Mouse (Mus musculus) lung, postnatal 0 days (tissue): Measurements from ENCODE around the gene Sun5. TPM values are rescaled to one million over a fixed set of nuclear protein-coding genes. Genes with fewer than 3 reads are reported as not detected.
A peak's percentile ranks its signal among the peaks of the same experiment; 100 is the strongest.

ENCODE experiments used
- ATAC-seq: fragments of 200-750 bp; cut with Nextera tagmentation; 2 replicates; pipeline ENCODE4 v1.8.0; 2017; ENCODE audit warnings: moderate library complexity
- DNase-seq: peaks from one replicate; pipeline ENCODE4 v3.0.0-alpha.2; 2016; ENCODE audit warnings: low spot score
- H3K27ac ChIP-seq: fragments of 300-500 bp; sonication (generic); 2 replicates; pipeline ENCODE4 v1.5.1; 2014; ENCODE audit warnings: antibody characterized with exemption, mild to moderate bottlenecking, low read length, mixed read lengths
- H3K27me3 ChIP-seq: fragments of 300-500 bp; sonication (generic); replicated peaks from 2 replicates; pipeline ENCODE4 v1.6.1; 2014; ENCODE audit warnings: low read length, mixed read lengths; ENCODE audit not compliant: insufficient read depth
- H3K36me3 ChIP-seq: fragments of 300-500 bp; sonication (generic); 2 replicates; pipeline ENCODE4 v1.6.1; 2014; ENCODE audit warnings: low read length, mixed read lengths; ENCODE audit not compliant: insufficient read depth
- H3K4me1 ChIP-seq: fragments of 300-500 bp; sonication (generic); 2 replicates; pipeline ENCODE4 v1.6.1; 2014; ENCODE audit warnings: antibody characterized with exemption, low read depth, low read length, mixed read lengths; ENCODE audit not compliant: insufficient read depth
- H3K4me2 ChIP-seq: fragments of 300-500 bp; sonication (generic); replicated peaks from 2 replicates; pipeline ENCODE4 v1.6.1; 2014; ENCODE audit warnings: low read depth, mild to moderate bottlenecking, low read length, moderate library complexity, mixed read lengths
- H3K4me3 ChIP-seq: fragments of 300-500 bp; sonication (generic); 2 replicates; pipeline ENCODE4 v1.5.1; 2014; ENCODE audit warnings: low read depth, low read length
- H3K9ac ChIP-seq: fragments of 300-500 bp; sonication (generic); replicated peaks from 2 replicates; pipeline ENCODE4 v1.6.1; 2014; ENCODE audit warnings: low read depth, mild to moderate bottlenecking
- H3K9me3 ChIP-seq: fragments of 300-500 bp; sonication (generic); 2 replicates; pipeline ENCODE4 v1.6.1; 2016; ENCODE audit warnings: low read length, mixed read lengths
- CTCF ChIP-seq: IDR thresholded peaks from 2 replicates; pipeline ENCODE4 v1.5.1; 2016; ENCODE audit warnings: antibody characterized with exemption, mild to moderate bottlenecking
- EP300 ChIP-seq: IDR thresholded peaks from 2 replicates; pipeline ENCODE4 v1.6.1; 2016; ENCODE audit warnings: antibody characterized with exemption, mild to moderate bottlenecking, control low read depth
- WGBS: fragments of 180-500 bp; shearing (Covaris S2); extraction: QIAGEN DNeasy Blood & Tissue Kit; methylation state at CpG from one replicate; pipeline ENCODE4 v1.1.7; 2014; 5-methylcytosine and 5-hydroxymethylcytosine counted together
- polyA plus RNA-seq: library from polyadenylated mRNA; unstranded; fragments of >200 nt; fragmentation: Nextera tagmentation; extraction: Ambion mirVana; gene quantifications from 2 replicates; pipeline ENCODE4 v1.2.1, GENCODE M21; 2015

Gene Sun5
- polyA plus RNA-seq: not detected in 2 replicates

GRCm38 (mm10) chr2:153870984-153871383, at the start of gene Sun5:
TSS of gene Sun5 (minus strand) at chr2:153871084.
- no peak for TF ChIP-seq CTCF
- no peak for TF ChIP-seq EP300
- no peak within 1 kb of the TSS for H3K4me2 ChIP-seq
- no peak within 1 kb of the TSS for H3K27ac ChIP-seq
- H3K4me1 ChIP-seq: no peaks in the 10 kb centered on the region
- H3K36me3 ChIP-seq: no peaks in the 10 kb centered on the region
- 86% methylated on average over 4 of the region's 4 CpGs for WGBS
- no peak within 1 kb of the TSS for H3K9ac ChIP-seq
- no peaks in the 10 kb centered on the region for H3K27me3 ChIP-seq
- no peak within 1 kb of the TSS for H3K4me3 ChIP-seq
- DNase-seq (no peak), ATAC-seq (no peak)
- H3K9me3 ChIP-seq: no peaks in the 10 kb centered on the region

- 72% methylated on average over 8 of the region's 8 CpGs for WGBS
- DNase-seq: no peak
Observed at GRCm38 (mm10) chr2:153917930-153918329, 47.0 kb upstream of the Sun5 start, which contains the start of gene Bpifb3. TSS of gene Bpifb3 (plus strand) at chr2:153918230.

GRCm38 (mm10) chr2:153914151-153914550, 43.3 kb upstream of the Sun5 start:
- ATAC-seq: 0 out of 2 replicates have a peak, but pooled peaks have one; percentile 21
- no peak for DNase-seq
- no peak overlapping the region for H3K9ac ChIP-seq
- TF ChIP-seq CTCF: no peak
- no peak for TF ChIP-seq EP300
- H3K4me2 ChIP-seq: no peak overlapping the region
- no peaks in the 10 kb centered on the region for H3K4me1 ChIP-seq
- H3K9me3 ChIP-seq: no peaks in the 10 kb centered on the region
- H3K36me3 ChIP-seq: no peaks in the 10 kb centered on the region
- H3K27ac ChIP-seq: no peak overlapping the region
- no peaks in the 10 kb centered on the region for H3K27me3 ChIP-seq
- 52% methylated on average over 5 of the region's 5 CpGs for WGBS
- no peak overlapping the region for H3K4me3 ChIP-seq

More at GRCm38 (mm10) chr2:153917930-153918329, 47.0 kb upstream of the Sun5 start, which contains the start of gene Bpifb3:
- TF ChIP-seq EP300 (no peak), CTCF (no peak)
- Histone ChIP-seq H3K4me1 (no peaks in the 10 kb centered on the region), H3K36me3 (no peaks in the 10 kb centered on the region), H3K4me3 (no peak within 1 kb of the TSS), H3K4me2 (no peak within 1 kb of the TSS), H3K9me3 (no peaks in the 10 kb centered on the region), H3K9ac (no peak within 1 kb of the TSS), H3K27ac (no peak within 1 kb of the TSS), H3K27me3 (no peaks in the 10 kb centered on the region)
- no peak for ATAC-seq

DNA sequence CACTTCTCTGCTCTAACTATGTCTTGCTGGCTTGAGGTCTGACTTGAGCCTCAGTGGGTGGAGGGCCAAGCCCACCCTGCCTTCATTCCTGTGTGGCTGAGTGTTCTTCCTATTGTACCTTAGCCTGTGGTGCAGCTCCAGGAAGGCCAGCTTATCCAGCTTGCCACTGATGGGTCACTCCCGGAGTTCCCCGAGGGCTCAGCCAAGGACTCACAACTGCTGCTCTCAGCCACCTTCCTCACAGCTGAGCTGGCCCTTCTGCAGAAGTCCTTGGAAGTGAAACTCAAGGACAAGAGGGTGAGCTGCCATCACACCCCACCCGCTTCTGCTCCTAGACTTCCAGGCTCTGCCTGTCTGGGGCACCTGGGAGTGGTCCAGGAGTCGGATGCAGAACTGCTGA, 35.7 kb upstream of the Sun5 start:
- Histone ChIP-seq H3K27me3 (no peaks in the 10 kb centered on the region), H3K36me3 (no peaks in the 10 kb centered on the region), H3K9me3 (no peaks in the 10 kb centered on the region), H3K9ac (no peak overlapping the region), H3K4me2 (no peak overlapping the region), H3K27ac (no peak overlapping the region), H3K4me1 (no peaks in the 10 kb centered on the region), H3K4me3 (no peak overlapping the region)
- DNase-seq: no peak
- WGBS: 80% methylated on average over 4 of the region's 4 CpGs
- no peak for ATAC-seq
- TF ChIP-seq EP300 (no peak), CTCF (no peak)

DNA sequence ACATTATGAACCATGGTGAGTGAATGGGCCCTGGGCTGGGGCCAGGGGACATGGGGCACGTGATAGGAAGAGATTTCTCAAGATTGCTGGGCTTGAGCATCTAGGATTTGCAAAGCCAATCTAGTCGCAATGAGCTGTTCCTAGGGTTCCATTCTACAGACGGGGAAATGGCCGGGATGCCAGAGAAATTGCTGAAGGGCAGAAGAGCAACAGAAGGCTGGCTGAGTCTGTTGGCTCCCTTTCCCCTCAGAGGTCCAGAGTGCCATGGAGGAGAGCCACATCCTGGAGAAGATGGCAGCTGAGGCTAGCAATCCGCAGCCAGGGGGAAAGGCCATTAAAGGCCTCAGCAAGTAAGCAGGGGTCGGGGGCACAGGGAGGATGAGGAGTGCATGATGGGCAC, 31.8 kb upstream of the Sun5 start:
- ATAC-seq (no peak), DNase-seq (no peak)
- WGBS: 71% methylated on average over 6 of the region's 6 CpGs
- Histone ChIP-seq H3K27me3 (no peaks in the 10 kb centered on the region), H3K4me1 (no peaks in the 10 kb centered on the region), H3K27ac (no peak overlapping the region), H3K4me3 (no peak overlapping the region), H3K9me3 (no peaks in the 10 kb centered on the region), H3K36me3 (no peaks in the 10 kb centered on the region), H3K9ac (no peak overlapping the region), H3K4me2 (no peak overlapping the region)
- TF ChIP-seq CTCF (no peak), EP300 (no peak)

DNA sequence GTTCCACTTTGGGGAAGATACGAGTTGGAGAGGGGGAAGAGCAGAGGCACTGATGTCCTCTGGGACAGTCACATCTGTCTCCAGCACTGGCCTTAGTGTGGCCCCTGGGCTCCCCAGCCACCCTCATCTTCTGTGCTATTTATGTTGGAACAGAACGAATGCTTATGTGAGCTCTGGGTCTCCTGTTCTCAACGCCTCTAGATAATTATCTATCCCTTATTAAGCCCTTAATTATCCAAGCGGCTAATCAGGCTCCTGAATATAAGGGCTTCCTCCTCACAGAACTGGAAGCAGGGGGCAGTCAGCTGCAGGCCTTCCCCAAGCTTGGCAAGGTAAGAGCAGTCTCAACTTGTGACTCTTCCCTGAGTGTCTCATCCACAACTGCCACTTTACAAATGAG, 29.2 kb upstream of the Sun5 start, which contains the start of gene Bpifb6:
Gene Bpifb6 (plus strand): TSS at position 301 of the 400 bp plus-strand sequence.
- Histone ChIP-seq H3K4me2 (no peak within 1 kb of the TSS), H3K27ac (no peak within 1 kb of the TSS), H3K27me3 (no peaks in the 10 kb centered on the region), H3K4me3 (no peak within 1 kb of the TSS), H3K4me1 (no peaks in the 10 kb centered on the region), H3K9me3 (no peaks in the 10 kb centered on the region), H3K9ac (no peak within 1 kb of the TSS), H3K36me3 (no peaks in the 10 kb centered on the region)
- ATAC-seq (no peak), DNase-seq (no peak)
- 72% methylated on average over 4 of the region's 4 CpGs for WGBS
- no peak for TF ChIP-seq CTCF
- no peak for TF ChIP-seq EP300

- no peak overlapping the region for H3K9ac ChIP-seq
- no peak overlapping the region for H3K4me2 ChIP-seq
- ATAC-seq: no peak
- no peak overlapping the region for H3K4me3 ChIP-seq
- no peaks in the 10 kb centered on the region for H3K36me3 ChIP-seq
- no peak for DNase-seq
- no peak overlapping the region for H3K27ac ChIP-seq
- 74% methylated on average over 5 of the region's 5 CpGs for WGBS
- no peaks in the 10 kb centered on the region for H3K27me3 ChIP-seq
- TF ChIP-seq CTCF (no peak), EP300 (no peak)
- no peaks in the 10 kb centered on the region for H3K9me3 ChIP-seq
- no peaks in the 10 kb centered on the region for H3K4me1 ChIP-seq
Observed at GRCm38 (mm10) chr2:153899111-153899510, 28.2 kb upstream of the Sun5 start.
